Mouse (Mus musculus) erythroblast, adult 5-6 weeks (primary cell): ENCODE results near the gene 4930544D05Rik. TPM values are rescaled to one million over a fixed set of nuclear protein-coding genes. Genes with fewer than 3 reads are reported as not detected.
A peak's percentile ranks its signal among the peaks of the same experiment; 100 is the strongest.

Experiments
- ATAC-seq: replicated peaks from 2 replicates; pipeline ENCODE4 v1.8.0; 2016; ENCODE audit warnings: moderate number of reproducible peaks, mild to moderate bottlenecking, moderate TSS enrichment, inconsistent platforms; ENCODE audit not compliant: poor library complexity, low FRiP score, severe bottlenecking
- total RNA-seq, 2 experiments: library from RNA; stranded (forward) in 1 of 2; stranded (reverse) in 1 of 2; fragments of 150-400 nt in 1 of 2; fragments of 200-764, 138-1000 nt in 1 of 2; gene quantifications; 2 replicates each; pipeline versions ENCODE4 v1.2.3 to v1.2.4; 2015 to 2017; ENCODE audit warnings: low replicate concordance in 2 of 2

The 4930544D05Rik gene
- total RNA-seq, 2 experiments from 2014 or later: not detected

DNA sequence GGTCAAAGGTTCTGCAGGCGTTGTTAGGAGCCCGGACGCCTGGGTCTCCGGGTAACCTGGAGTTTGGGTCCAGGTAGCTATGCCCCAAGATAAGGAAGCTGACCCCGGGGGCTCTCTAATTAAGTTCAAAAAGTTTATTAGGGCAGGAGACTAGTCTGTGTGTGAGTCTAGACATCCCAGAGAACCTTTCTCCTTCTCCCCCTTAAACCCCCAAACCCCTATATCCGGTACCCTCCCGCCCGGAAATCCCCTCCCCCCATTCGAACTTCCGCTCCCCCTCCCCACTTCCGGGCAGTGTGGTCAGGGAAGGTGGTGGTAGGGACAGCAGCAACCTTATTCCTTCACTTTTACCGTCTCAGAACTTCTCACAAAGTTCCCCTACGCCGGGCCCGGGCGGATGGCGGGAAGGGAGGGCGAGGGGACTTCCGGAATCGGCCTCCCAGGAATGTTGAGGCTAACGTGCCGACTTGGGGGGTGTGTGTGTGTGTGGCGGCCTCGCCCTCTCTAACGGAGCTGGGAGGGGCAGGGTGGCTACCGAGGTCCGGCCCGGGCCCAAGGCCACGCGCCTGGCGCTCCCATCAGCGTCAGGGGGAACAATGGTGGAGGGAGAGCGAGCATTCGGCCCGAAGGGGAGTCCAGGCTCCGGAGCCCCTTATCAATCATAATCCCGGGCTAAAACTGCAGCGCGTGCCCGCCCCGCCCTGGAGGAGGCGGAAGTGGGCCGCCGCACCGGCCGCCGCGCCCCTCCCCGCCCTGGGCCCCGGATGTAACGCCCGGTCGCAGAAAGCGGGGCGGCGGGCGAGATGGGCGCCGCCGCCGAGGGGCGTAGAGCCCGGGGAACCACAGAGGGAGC lies 37.9 kb downstream of the 4930544D05Rik start:
- ATAC-seq: peak; percentile 47

DNA sequence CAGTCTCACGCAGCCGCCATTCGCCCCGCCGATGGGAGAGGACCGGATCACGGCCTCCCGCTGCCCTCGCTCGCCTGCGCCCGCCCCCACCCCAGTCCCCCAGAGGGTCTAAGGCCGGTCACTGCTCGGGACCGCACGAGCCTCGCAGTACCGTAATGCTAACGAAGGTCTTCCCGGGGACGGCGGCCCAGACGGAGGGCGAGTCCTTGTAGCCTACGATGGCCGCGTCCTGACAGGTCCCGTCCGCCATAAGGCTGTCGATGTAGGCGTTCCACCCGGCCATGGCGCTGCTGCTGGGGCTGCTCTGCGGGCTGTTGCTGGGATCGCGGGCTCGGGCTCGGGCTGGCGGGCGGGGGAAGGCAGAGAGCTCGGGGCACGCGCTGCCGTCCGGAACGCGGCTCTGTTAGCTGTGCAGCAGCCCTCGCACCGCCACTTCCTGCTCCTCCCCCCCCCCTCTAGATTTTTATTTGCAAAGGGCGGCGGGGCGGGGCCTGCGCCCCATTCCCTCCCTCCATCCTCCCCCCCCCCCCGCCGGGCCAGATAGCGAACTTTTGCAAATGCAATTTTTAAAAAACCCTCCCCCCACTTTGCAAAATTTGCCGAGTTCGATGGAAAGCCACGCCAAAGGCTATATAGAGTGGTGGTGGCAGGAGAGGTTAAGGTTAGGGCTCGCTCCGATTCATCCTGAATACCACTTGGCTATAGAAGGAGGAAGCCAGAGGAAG lies 38.7 kb downstream of the 4930544D05Rik start, which contains the start of gene Pfn1:
Gene Pfn1 (minus strand): TSS at position 447 of the 725 bp plus-strand sequence.
- ATAC-seq: peak; percentile 48

DNA sequence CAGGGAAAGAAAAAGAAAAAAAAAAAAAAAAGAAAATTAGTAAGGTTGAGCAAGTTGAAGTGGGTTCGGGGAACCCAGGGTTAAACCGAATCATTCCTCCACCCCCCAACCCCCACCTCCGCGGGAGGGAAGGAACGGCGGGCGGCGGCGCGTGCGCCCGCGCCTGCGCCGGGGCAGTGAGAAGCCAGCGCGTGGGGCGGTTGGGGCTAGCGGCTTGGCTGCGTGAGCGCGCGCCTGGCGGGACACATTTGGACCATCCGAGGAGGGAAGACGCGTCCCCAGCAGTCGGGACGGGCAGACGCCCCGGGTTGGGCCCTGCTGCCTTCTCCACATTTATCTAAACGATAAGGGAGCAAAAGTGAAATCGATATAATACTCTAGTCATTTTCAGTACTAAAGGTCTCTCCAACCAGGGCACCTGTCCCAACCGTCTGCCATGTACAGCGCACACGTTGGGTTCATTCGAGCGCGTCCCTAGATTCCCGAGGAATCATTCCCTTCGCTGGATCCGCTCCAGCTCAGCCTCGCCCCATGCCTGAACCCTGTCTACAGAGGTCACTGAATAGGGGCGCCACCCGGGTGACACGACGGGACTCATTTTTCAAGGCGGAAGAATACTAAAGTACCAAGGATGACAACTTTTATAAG lies 39.4 kb downstream of the 4930544D05Rik start:
- peak; percentile 9; the same call in 1 of the 2 replicates for ATAC-seq

DNA sequence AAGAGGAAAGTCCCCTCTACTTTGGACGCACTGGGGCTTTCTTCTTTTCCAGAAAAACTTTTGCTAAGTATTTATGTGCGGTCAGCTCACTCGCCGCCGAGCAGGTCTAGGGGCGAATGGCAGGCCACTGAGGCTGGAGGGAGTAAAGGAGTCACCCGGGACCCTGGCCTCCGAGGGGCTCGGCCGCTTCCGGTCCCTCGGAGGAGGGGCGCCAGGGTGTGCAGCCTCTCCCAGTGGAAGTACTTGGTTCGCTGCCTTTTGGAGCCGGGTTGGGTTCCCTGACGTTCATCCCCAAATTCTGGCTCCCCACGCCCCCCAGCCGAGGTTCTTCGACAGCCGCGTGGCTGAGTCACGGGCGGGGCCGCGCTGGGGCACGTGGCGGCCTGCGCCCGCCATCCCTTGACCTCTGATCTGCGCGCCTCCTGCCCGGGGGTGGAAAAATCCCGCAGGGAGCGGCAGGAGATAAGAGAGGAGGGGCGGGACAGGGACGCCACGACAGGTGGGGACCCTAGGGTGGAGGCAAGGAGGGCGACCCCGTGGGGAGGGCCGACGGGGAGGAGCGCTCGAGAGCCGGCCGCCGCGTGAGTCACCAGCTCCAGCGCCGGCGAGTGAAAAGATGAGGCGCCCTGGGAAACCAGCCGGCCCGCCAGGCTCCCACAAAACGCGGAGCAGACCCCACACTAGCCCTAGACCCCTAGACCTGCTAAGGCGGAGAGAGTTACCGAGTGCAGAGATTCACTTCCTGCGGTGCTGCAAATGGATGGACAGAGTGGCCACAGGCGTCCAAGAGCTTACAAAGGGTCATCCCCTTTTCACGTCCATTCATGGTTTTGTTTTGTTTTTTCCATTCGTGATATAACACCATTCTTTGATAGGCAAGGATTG lies 40.2 kb downstream of the 4930544D05Rik start:
- ATAC-seq: no peak

DNA sequence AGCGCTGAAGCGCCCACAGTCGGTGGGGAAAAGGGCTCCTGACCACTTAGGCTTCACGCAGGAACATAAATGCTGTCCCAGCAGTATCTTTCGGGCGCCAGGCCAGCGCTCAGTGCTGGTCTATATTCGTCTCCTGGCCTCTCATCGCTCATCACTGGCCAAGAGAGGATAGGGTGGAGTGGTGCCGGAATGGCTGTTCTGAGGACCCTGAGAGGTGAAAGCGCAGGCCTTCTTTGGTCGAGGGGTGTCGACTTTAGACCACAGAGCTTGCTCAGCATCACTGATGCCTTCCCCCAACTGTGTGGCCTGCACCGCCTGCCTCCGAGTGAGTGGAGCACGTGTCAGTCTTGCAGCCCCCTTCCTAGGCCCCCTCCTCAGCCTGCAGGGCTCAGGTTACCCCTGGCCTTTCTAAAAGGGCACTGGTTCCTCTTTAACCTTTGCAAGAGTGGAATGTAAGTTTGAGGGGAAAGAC lies 40.8 kb downstream of the 4930544D05Rik start:
- no peak for ATAC-seq

DNA sequence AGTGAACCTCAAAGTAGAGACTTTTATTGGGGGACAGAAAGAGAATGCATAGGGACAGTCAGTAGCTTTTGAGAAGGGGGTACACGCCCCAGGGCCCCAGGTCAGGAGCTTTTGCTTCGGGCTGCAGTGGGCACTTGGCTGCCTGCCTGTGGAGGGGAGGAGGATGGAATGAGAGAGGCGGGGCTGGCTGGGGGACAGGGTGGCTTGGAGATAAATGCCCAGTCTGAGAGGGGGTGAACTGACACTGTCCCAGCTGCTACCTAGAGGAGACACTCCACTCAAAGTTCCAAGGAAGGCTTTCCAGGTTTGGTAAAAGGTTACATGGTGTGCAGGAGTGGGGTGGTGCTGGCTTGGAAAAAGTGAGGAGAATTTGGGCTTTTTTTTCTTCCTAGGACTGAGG lies 41.3 kb downstream of the 4930544D05Rik start, which contains the start of gene Eno3:
Gene Eno3 (plus strand): TSS at position 239 of the 400 bp plus-strand sequence.
- no peak for ATAC-seq

DNA sequence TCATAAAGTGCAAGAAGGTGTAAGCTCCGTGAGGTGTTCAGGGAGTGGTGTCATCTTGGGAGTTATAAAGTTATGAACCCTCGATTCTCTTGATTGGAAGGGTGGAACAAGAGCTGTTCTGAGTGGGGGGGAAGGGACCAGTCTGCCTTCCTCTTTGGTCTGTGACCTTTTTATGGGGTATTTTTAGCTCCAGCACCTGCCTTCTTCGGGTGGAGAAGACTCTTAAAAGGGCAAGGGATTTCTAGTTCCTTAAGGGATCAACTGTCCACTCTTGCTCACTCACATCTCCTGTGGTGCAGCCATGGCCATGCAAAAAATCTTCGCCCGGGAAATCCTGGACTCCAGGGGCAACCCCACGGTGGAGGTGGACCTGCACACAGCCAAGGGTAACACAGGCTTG lies 41.9 kb downstream of the 4930544D05Rik start:
- ATAC-seq: no peak

DNA sequence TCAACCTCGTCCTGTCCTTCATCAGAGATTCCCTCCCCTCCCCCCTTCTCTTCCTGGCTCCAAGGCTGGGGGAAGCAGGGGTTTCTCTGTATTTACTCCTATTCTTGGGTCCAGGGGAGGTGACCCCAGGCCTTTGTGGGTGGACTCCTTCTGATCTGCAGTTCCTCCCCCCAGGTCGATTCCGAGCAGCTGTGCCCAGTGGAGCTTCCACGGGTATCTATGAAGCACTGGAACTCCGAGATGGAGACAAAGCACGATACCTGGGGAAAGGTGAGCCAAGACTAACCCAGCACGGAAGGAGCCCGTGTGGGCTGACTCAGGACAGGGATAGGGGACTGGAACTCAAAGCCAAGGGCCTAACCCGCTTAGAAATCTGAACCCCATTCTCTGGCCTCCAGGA lies 42.3 kb downstream of the 4930544D05Rik start:
- no peak for ATAC-seq

DNA sequence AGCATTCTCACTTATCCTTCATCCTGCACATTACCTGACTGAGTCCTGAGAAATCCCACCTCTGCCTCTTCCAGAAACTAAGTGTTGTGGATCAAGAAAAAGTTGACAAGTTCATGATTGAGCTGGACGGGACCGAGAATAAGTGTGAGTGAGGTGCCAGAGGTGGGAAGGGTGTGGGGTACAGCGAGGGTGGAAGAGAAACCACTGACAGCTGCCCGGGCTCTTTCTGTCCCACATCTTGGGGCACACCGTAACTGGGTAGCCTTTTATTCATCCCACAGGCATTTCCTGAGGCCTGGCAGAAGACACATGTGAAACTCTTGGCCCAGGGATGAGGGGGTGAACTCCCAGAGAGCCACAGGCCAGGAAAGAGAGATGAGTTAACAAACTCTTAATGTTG lies 42.9 kb downstream of the 4930544D05Rik start:
- ATAC-seq: no peak

DNA sequence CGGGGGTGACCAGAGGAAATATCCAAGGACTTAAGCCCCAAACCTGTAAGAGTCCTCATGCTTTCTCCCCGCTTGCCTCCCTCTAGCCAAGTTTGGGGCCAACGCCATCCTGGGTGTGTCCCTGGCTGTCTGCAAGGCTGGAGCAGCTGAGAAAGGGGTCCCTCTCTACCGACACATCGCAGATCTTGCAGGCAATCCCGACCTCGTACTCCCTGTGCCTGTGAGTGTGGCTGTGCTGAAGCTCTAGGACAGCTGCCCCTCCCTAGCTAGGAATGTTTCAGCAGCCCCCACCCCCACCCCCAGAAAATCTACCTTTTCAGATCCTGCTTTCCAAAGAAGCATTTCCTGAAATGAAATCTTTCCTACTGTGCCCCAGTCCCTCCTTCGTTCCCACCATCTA lies 43.3 kb downstream of the 4930544D05Rik start:
- ATAC-seq: no peak

DNA sequence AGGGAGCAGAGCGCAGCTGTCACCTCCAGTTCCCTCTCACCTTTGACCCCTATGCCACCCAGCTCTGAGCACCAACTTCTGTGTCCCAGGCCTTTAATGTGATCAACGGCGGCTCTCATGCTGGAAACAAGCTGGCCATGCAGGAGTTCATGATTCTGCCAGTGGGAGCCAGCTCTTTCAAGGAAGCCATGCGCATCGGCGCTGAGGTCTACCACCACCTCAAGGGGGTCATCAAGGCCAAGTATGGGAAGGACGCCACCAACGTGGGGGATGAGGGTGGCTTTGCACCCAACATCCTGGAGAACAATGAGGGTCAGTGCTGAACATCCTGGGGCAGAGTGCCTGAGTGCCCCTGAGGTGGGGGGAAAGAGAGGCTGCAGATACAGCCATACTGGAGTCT lies 44.9 kb downstream of the 4930544D05Rik start:
- ATAC-seq: no peak

DNA sequence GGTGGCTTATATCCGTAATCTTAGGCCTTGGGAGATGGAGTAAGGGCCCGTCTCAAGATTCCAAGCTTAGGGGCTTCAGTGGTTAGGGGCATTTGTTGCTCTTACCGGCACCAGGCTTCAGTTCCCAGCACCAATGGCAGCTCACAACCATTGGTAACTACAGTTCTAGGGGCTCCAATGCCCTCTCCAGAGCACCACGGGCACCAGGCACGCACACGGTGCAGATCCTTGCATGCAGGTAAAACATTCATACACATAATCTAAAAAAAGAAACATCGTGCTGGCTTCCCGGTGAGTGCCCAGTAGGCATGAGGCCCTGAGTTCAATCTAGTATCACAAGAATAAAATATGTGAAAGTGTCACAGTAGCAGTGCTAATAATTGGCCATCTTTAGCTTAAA lies 47.5 kb downstream of the 4930544D05Rik start:
- no peak for ATAC-seq

DNA sequence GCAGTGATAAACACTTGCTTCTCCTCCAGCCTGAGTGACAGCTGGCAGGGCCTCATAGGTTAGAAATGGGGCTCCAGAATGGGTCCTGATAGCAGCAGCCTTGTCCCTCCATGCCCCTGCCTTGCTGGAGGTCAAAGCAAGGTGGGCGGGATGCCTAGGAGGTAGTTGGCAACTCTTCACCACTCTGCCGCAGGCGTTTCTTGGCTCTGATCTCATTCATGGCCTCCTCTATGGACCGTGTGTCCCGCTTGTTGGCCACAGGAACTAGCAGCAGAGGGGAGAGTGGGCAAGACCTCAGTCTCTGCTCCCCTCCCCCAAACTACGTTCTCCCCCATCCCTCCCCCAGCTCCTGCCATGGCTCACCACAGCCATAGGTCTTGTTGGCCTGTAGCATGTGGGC lies 48.3 kb downstream of the 4930544D05Rik start:
- no peak for ATAC-seq

DNA sequence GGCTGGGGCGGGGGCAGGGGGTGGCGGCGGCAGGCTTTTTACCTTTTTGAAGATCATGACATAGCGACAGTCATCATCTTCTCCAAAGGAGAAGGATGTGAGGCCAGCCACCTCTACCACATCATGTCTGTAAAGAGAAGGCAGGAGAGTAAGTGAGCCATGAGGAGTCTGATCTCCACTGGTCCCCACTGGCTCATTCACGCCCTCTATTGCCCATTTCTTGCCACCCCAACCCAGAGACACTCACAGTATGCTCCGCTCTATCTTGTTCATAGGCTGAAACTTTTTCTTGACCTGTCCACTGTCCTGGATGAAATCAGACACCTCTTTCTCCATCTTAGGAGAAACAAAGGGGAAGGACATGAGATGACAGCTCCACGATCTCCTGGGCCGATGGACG lies 49.1 kb downstream of the 4930544D05Rik start:
- ATAC-seq: no peak

Other genes with a start within 250 kb of the 4930544D05Rik start
- gene Pelp1, start 205.8 kb upstream of the 4930544D05Rik start, total RNA-seq (2015; ENCODE audit: low replicate concordance): 1.7 and 9.4 TPM in 2 replicates
- 1.1 and 3.6 TPM in 2 replicates for gene Pelp1, start 205.8 kb upstream of the 4930544D05Rik start, total RNA-seq (2017; ENCODE audit: low replicate concordance)
- gene Arrb2, start 183.2 kb upstream of the 4930544D05Rik start, total RNA-seq (2015; ENCODE audit: low replicate concordance): 37.4 and 64.9 TPM in 2 replicates
- gene Arrb2, start 183.2 kb upstream of the 4930544D05Rik start, total RNA-seq (2017; ENCODE audit: low replicate concordance): 37.1 and 38.1 TPM in 2 replicates
- gene Med11, start 163.9 kb upstream of the 4930544D05Rik start, total RNA-seq (2015; ENCODE audit: low replicate concordance): 11.5 and 20.5 TPM in 2 replicates
- 5.4 and 6.2 TPM in 2 replicates for gene Med11, start 163.9 kb upstream of the 4930544D05Rik start, total RNA-seq (2017; ENCODE audit: low replicate concordance)
- gene Zmynd15, start 156.4 kb upstream of the 4930544D05Rik start, total RNA-seq (2015; ENCODE audit: low replicate concordance): not detected in 2 replicates
- gene Zmynd15, start 156.4 kb upstream of the 4930544D05Rik start, total RNA-seq (2017; ENCODE audit: low replicate concordance): not detected in 2 replicates
- not detected in 2 replicates for gene Cxcl16, start 155.9 kb upstream of the 4930544D05Rik start, total RNA-seq (2015; ENCODE audit: low replicate concordance)
- not detected in 2 replicates for gene Cxcl16, start 155.9 kb upstream of the 4930544D05Rik start, total RNA-seq (2017; ENCODE audit: low replicate concordance)
- not detected in 2 replicates for gene Tm4sf5, start 110.6 kb upstream of the 4930544D05Rik start, total RNA-seq (2015; ENCODE audit: low replicate concordance)
- gene Tm4sf5, start 110.6 kb upstream of the 4930544D05Rik start, total RNA-seq (2017; ENCODE audit: low replicate concordance): not detected in 2 replicates
- not detected in 2 replicates for gene Vmo1, start 101.2 kb upstream of the 4930544D05Rik start, total RNA-seq (2015; ENCODE audit: low replicate concordance)
- not detected in 2 replicates for gene Vmo1, start 101.2 kb upstream of the 4930544D05Rik start, total RNA-seq (2017; ENCODE audit: low replicate concordance)
- gene Gltpd2, start 96.7 kb upstream of the 4930544D05Rik start, total RNA-seq (2015; ENCODE audit: low replicate concordance): not detected in 2 replicates
- gene Gltpd2, start 96.7 kb upstream of the 4930544D05Rik start, total RNA-seq (2017; ENCODE audit: low replicate concordance): not detected in 2 replicates
- gene Psmb6, start 90.5 kb upstream of the 4930544D05Rik start, total RNA-seq (2015; ENCODE audit: low replicate concordance): 33.4 and 43.5 TPM in 2 replicates
- 55.5 and 62.5 TPM in 2 replicates for gene Psmb6, start 90.5 kb upstream of the 4930544D05Rik start, total RNA-seq (2017; ENCODE audit: low replicate concordance)
- not detected in 2 replicates for gene Gm40193, start 82.9 kb upstream of the 4930544D05Rik start, total RNA-seq (2015; ENCODE audit: low replicate concordance)
- not detected in 2 replicates for gene Gm40193, start 82.9 kb upstream of the 4930544D05Rik start, total RNA-seq (2017; ENCODE audit: low replicate concordance)
- gene Pld2, start 75.8 kb upstream of the 4930544D05Rik start, total RNA-seq (2015; ENCODE audit: low replicate concordance): 0.42 TPM in 1 of 2 replicates, not detected in the other
- not detected in 2 replicates for gene Pld2, start 75.8 kb upstream of the 4930544D05Rik start, total RNA-seq (2017; ENCODE audit: low replicate concordance)
- 3.6 and 6.0 TPM in 2 replicates for gene Mink1, start 53.0 kb upstream of the 4930544D05Rik start, total RNA-seq (2015; ENCODE audit: low replicate concordance)
- gene Mink1, start 53.0 kb upstream of the 4930544D05Rik start, total RNA-seq (2017; ENCODE audit: low replicate concordance): 0.98 and 1.3 TPM in 2 replicates
- not detected in 2 replicates for gene Chrne, start 3.4 kb downstream of the 4930544D05Rik start, total RNA-seq (2015; ENCODE audit: low replicate concordance)
- not detected in 2 replicates for gene Chrne, start 3.4 kb downstream of the 4930544D05Rik start, total RNA-seq (2017; ENCODE audit: low replicate concordance)
- gene Gp1ba, start 23.3 kb downstream of the 4930544D05Rik start, total RNA-seq (2015; ENCODE audit: low replicate concordance): 0.84 TPM in 1 of 2 replicates, not detected in the other
- gene Gp1ba, start 23.3 kb downstream of the 4930544D05Rik start, total RNA-seq (2017; ENCODE audit: low replicate concordance): 0.42 TPM in 1 of 2 replicates, not detected in the other
- 146 and 222 TPM in 2 replicates for gene Rnf167, start 31.4 kb downstream of the 4930544D05Rik start, total RNA-seq (2015; ENCODE audit: low replicate concordance)
- 217 and 308 TPM in 2 replicates for gene Rnf167, start 31.4 kb downstream of the 4930544D05Rik start, total RNA-seq (2017; ENCODE audit: low replicate concordance)
- gene Slc25a11, start 31.6 kb downstream of the 4930544D05Rik start, total RNA-seq (2015; ENCODE audit: low replicate concordance): 17.1 and 20.1 TPM in 2 replicates
- 16.2 and 16.6 TPM in 2 replicates for gene Slc25a11, start 31.6 kb downstream of the 4930544D05Rik start, total RNA-seq (2017; ENCODE audit: low replicate concordance)
- gene Pfn1, start 38.8 kb downstream of the 4930544D05Rik start, total RNA-seq (2015; ENCODE audit: low replicate concordance): 414 and 492 TPM in 2 replicates
- gene Pfn1, start 38.8 kb downstream of the 4930544D05Rik start, total RNA-seq (2017; ENCODE audit: low replicate concordance): 125 and 193 TPM in 2 replicates
- gene Eno3, start 41.4 kb downstream of the 4930544D05Rik start, total RNA-seq (2015; ENCODE audit: low replicate concordance): 1.5 and 2.9 TPM in 2 replicates
- 3.3 and 6.0 TPM in 2 replicates for gene Eno3, start 41.4 kb downstream of the 4930544D05Rik start, total RNA-seq (2017; ENCODE audit: low replicate concordance)
- 10.6 and 31.3 TPM in 2 replicates for gene Spag7, start 53.6 kb downstream of the 4930544D05Rik start, total RNA-seq (2015; ENCODE audit: low replicate concordance)
- 21.4 and 25.6 TPM in 2 replicates for gene Spag7, start 53.6 kb downstream of the 4930544D05Rik start, total RNA-seq (2017; ENCODE audit: low replicate concordance)
- gene Camta2, start 72.3 kb downstream of the 4930544D05Rik start, total RNA-seq (2015; ENCODE audit: low replicate concordance): 2.9 and 5.4 TPM in 2 replicates
- gene Camta2, start 72.3 kb downstream of the 4930544D05Rik start, total RNA-seq (2017; ENCODE audit: low replicate concordance): 0.77 and 1.5 TPM in 2 replicates
- gene Inca1, start 84.3 kb downstream of the 4930544D05Rik start, total RNA-seq (2015; ENCODE audit: low replicate concordance): not detected in 2 replicates
- gene Inca1, start 84.3 kb downstream of the 4930544D05Rik start, total RNA-seq (2017; ENCODE audit: low replicate concordance): not detected in 2 replicates
- gene Kif1c, start 84.7 kb downstream of the 4930544D05Rik start, total RNA-seq (2015; ENCODE audit: low replicate concordance): 0.58 and 1.3 TPM in 2 replicates
- 2.4 and 2.8 TPM in 2 replicates for gene Kif1c, start 84.7 kb downstream of the 4930544D05Rik start, total RNA-seq (2017; ENCODE audit: low replicate concordance)
- 5.0 TPM in 1 of 2 replicates, not detected in the other for gene Zfp3, start 148.4 kb downstream of the 4930544D05Rik start, total RNA-seq (2015; ENCODE audit: low replicate concordance)
- gene Zfp3, start 148.4 kb downstream of the 4930544D05Rik start, total RNA-seq (2017; ENCODE audit: low replicate concordance): not detected in 2 replicates
- gene Scimp, start 196.7 kb downstream of the 4930544D05Rik start, total RNA-seq (2015; ENCODE audit: low replicate concordance): not detected in 2 replicates
- gene Scimp, start 196.7 kb downstream of the 4930544D05Rik start, total RNA-seq (2017; ENCODE audit: low replicate concordance): not detected in 2 replicates
- 5.2 and 10.0 TPM in 2 replicates for gene Rabep1, start 228.9 kb downstream of the 4930544D05Rik start, total RNA-seq (2015; ENCODE audit: low replicate concordance)
- gene Rabep1, start 228.9 kb downstream of the 4930544D05Rik start, total RNA-seq (2017; ENCODE audit: low replicate concordance): 10.8 and 19.2 TPM in 2 replicates